In the genomic region with DNA sequence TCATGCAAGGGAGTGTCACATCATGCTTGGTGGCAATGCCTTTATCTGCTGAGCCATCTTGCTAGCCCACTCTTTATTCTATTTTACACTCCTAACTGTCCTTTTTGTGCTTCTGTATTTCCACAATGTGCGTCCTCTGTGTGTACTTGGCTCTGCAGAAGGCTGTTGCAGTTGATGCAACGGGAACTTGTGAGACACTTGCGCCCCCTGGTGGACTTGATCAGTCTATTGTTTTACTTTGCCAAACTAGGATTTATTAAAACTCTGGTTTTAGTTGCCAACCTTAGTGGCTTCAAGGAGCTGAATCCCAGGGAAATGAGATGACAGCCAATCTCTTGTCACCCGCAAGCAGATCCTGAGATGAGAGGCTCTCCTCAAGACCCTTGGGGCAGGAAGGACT, we compare ENCODE assay signal across 8 mouse cellular contexts. TPM values are rescaled to one million over a fixed set of nuclear protein-coding genes. Genes with fewer than 3 reads are reported as not detected.
A peak's percentile ranks its signal among the peaks of the same experiment; 100 is the strongest.
DNase-seq lines count a peak whose midpoint lies in the region; ATAC-seq and TF ChIP-seq lines count a peak whose summit lies in the region.

No protein-coding gene starts in this region.

- POLR2A ChIA-PET in Patski (lab: Charles Lee) = interaction anchor here (1.2 to 3.4 kb wide), 3 partner anchors 9 to 29 kb away, joined by 3 to 21 read pairs (median 4); no protein-coding TSS in a partner anchor

- no peaks in the 10 kb centered on the region for H3K9me3 ChIP-seq in heart, embryonic 11.5 days (replicated peaks; ENCODE audit: control insufficient read depth, low read length)
- no peaks in the 10 kb centered on the region for H3K9me3 ChIP-seq in stomach, embryonic 15.5 days

- CTCF ChIA-PET in Patski (lab: Charles Lee) = interaction anchor here (0.7 to 6.9 kb wide), 18 partner anchors 10 to 101 kb away, joined by 3 to 74 read pairs (median 4); a partner anchor contains a TSS

- 15% methylated on average over 4 of the region's 4 CpGs for WGBS in heart, embryonic 11.5 days (ENCODE audit: insufficient replicate concordance)
- 20% methylated on average over 4 of the region's 4 CpGs for WGBS in stomach, embryonic 15.5 days

- no peak overlapping the region for H3K4me2 ChIP-seq in heart, embryonic 11.5 days
- no peak overlapping the region for H3K4me2 ChIP-seq in stomach, embryonic 15.5 days

- no peaks in the 10 kb centered on the region for H3K4me1 ChIP-seq in heart, embryonic 11.5 days (ENCODE audit: control insufficient read depth, insufficient read depth, low read length)
- peaks cover 13% of the 10 kb centered on the region for H3K4me1 ChIP-seq in stomach, embryonic 15.5 days

- peak; percentile 82 for TF ChIP-seq CTCF in Patski (IDR thresholded peaks at IDR 0.05)

- intact Hi-C loops in left cerebral cortex, postnatal 10 days (cut with DNase I) = no loop called here

- in situ Hi-C loops in Patski (cut with MboI; ENCODE audit: low pct_unique_long_range_greater_than_20kb) = no loop called here

- no peaks in the 10 kb centered on the region for H3K36me3 ChIP-seq in heart, embryonic 11.5 days (ENCODE audit: control insufficient read depth, insufficient read depth, low read length)
- no peaks in the 10 kb centered on the region for H3K36me3 ChIP-seq in stomach, embryonic 15.5 days

- H3K27ac ChIP-seq in heart, embryonic 11.5 days (ENCODE audit: low read depth, low read length) = no peak overlapping the region
- H3K27ac ChIP-seq in stomach, embryonic 15.5 days = peak overlapping the region; percentile 93; the same call in 1 of the 2 replicates

- no peak overlapping the region for H3K4me3 ChIP-seq in heart, embryonic 11.5 days (ENCODE audit: low read depth, low read length)
- no peak overlapping the region for H3K4me3 ChIP-seq in stomach, embryonic 15.5 days (replicated peaks)

- H3K9ac ChIP-seq in heart, embryonic 11.5 days (ENCODE audit: low read depth, low read length) = no peak overlapping the region
- H3K9ac ChIP-seq in stomach, embryonic 15.5 days = no peak overlapping the region

- peak; percentile 81 to 91 for DNase-seq in heart, adult 18-20 months
- DNase-seq in Patski (ENCODE audit: low read depth, low spot score) = no peak
- DNase-seq in cerebellum, postnatal 25 days = peak; percentile 81 to 92
- peak; percentile 80 for DNase-seq in heart, adult 8-10 months (ENCODE audit: low spot score)
- peak; percentile 48 to 81 for DNase-seq in left cerebral cortex, postnatal 10 days (ENCODE audit: extremely low spot score in 1 of 2, low spot score in 2 of 2)

- ATAC-seq in heart, embryonic 11.5 days (replicated peaks; ENCODE audit: insufficient number of reproducible peaks, low FRiP score, low TSS enrichment) = no peak
- no peak for ATAC-seq in Patski
- ATAC-seq in monocyte, adult 5-6 weeks (replicated peaks; ENCODE audit: insufficient number of reproducible peaks, low FRiP score, low TSS enrichment, poor library complexity, severe bottlenecking) = peak; percentile 72
- no peak for ATAC-seq in stomach, embryonic 15.5 days (ENCODE audit: insufficient read depth, low FRiP score, low read depth)

- H3K27me3 ChIP-seq in heart, embryonic 11.5 days (ENCODE audit: control insufficient read depth, insufficient read depth, low read length) = no peaks in the 10 kb centered on the region
- H3K27me3 ChIP-seq in Patski = no peaks in the 10 kb centered on the region
- H3K27me3 ChIP-seq in stomach, embryonic 15.5 days (replicated peaks) = no peaks in the 10 kb centered on the region

RNA-seq across cellular contexts. Expression of a gene that starts 2.0 kb away (rescaled TPM):
- 100 to 1,000 TPM; 123 to 134 TPM for total RNA-seq in heart, adult 18-20 months (2021)
- 2.9 and 3.4 TPM in 2 replicates for polyA plus RNA-seq in heart, embryonic 11.5 days (2014; fragmentation: Nextera tagmentation; extraction: Ambion mirVana)
- 379 TPM for polyA plus RNA-seq in Patski (2021)
- total RNA-seq in heart, adult 8-10 months (2022) = 100 to 1,000 TPM; 131 to 147 (median 142) TPM
- total RNA-seq in left cerebral cortex, postnatal 10 days (2021) = 10 to 100 TPM; 21.7 to 24.2 TPM
- total RNA-seq in monocyte, adult 5-6 weeks (2017) = not detected in 3 replicates
- 13.2 and 19.1 TPM in 2 replicates for polyA plus RNA-seq in stomach, embryonic 15.5 days (2015; fragmentation: Nextera tagmentation; extraction: Ambion mirVana)

RNA-seq across cellular contexts. Expression of a gene that starts 10.1 kb away (rescaled TPM):
- total RNA-seq in heart, adult 18-20 months (2021) = 100 to 1,000 TPM; 350 to 400 TPM
- polyA plus RNA-seq in heart, embryonic 11.5 days (2014; fragmentation: Nextera tagmentation; extraction: Ambion mirVana) = 359 and 387 TPM in 2 replicates
- 1,288 TPM for polyA plus RNA-seq in Patski (2021)
- total RNA-seq in heart, adult 8-10 months (2022) = 100 to 1,000 TPM; 355 to 468 (median 390) TPM
- 100 to 1,000 TPM; 226 to 232 TPM for total RNA-seq in left cerebral cortex, postnatal 10 days (2021)
- total RNA-seq in monocyte, adult 5-6 weeks (2017) = 101 to 129 TPM (median 104 TPM) in 3 replicates
- polyA plus RNA-seq in stomach, embryonic 15.5 days (2015; fragmentation: Nextera tagmentation; extraction: Ambion mirVana) = 711 and 842 TPM in 2 replicates

RNA-seq across cellular contexts. Expression of a gene that starts 11.5 kb away (rescaled TPM):
- total RNA-seq in heart, adult 18-20 months (2021) = not detected
- polyA plus RNA-seq in heart, embryonic 11.5 days (2014; fragmentation: Nextera tagmentation; extraction: Ambion mirVana) = 0.49 TPM in 1 of 2 replicates, not detected in the other
- polyA plus RNA-seq in Patski (2021) = not detected
- not detected for total RNA-seq in heart, adult 8-10 months (2022)
- total RNA-seq in left cerebral cortex, postnatal 10 days (2021) = not detected
- total RNA-seq in monocyte, adult 5-6 weeks (2017) = 2.8 to 10.8 TPM (median 5.8 TPM) in 3 replicates
- 3.3 and 7.1 TPM in 2 replicates for polyA plus RNA-seq in stomach, embryonic 15.5 days (2015; fragmentation: Nextera tagmentation; extraction: Ambion mirVana)

RNA-seq across cellular contexts. Expression of a gene that starts 33.5 kb away (rescaled TPM):
- total RNA-seq in heart, adult 18-20 months (2021) = not detected
- not detected in 2 replicates for polyA plus RNA-seq in heart, embryonic 11.5 days (2014; fragmentation: Nextera tagmentation; extraction: Ambion mirVana)
- polyA plus RNA-seq in Patski (2021) = not detected
- total RNA-seq in heart, adult 8-10 months (2022) = not detected
- total RNA-seq in left cerebral cortex, postnatal 10 days (2021) = not detected
- not detected in 3 replicates for total RNA-seq in monocyte, adult 5-6 weeks (2017)
- polyA plus RNA-seq in stomach, embryonic 15.5 days (2015; fragmentation: Nextera tagmentation; extraction: Ambion mirVana) = 3.1 and 3.6 TPM in 2 replicates

RNA-seq across cellular contexts. Expression of a gene that starts 35.3 kb away (rescaled TPM):
- 1,000 to 10,000 TPM; 1,128 to 1,150 TPM for total RNA-seq in heart, adult 18-20 months (2021)
- 369 and 417 TPM in 2 replicates for polyA plus RNA-seq in heart, embryonic 11.5 days (2014; fragmentation: Nextera tagmentation; extraction: Ambion mirVana)
- 231 TPM for polyA plus RNA-seq in Patski (2021)
- 1,000 to 10,000 TPM; 1,087 to 1,207 (median 1,176) TPM for total RNA-seq in heart, adult 8-10 months (2022)
- total RNA-seq in left cerebral cortex, postnatal 10 days (2021) = 100 to 1,000 TPM; 209 to 221 TPM
- total RNA-seq in monocyte, adult 5-6 weeks (2017) = 74.5 to 108 TPM (median 103 TPM) in 3 replicates
- 198 and 218 TPM in 2 replicates for polyA plus RNA-seq in stomach, embryonic 15.5 days (2015; fragmentation: Nextera tagmentation; extraction: Ambion mirVana)

Comparison
In these comparisons a context has a peak if more than half of its experiments do, and no peak if none do; other contexts are left out.
1. RNA of a gene that starts 2.0 kb away (total RNA-seq): 131 to 147 TPM in heart, adult 8-10 months, 123 to 134 TPM in heart, adult 18-20 months and 21.7 to 24.2 TPM in left cerebral cortex, postnatal 10 days; not detected in monocyte, adult 5-6 weeks; every median in the first group is over 10 times any median in the second.